Mouse (Mus musculus) lung, adult 18-20 months (tissue): ENCODE results near the gene Rbp4.

Experiments
- DNase-seq, 2 experiments: peaks; one replicate each; pipeline ENCODE4 v3.0.0; 2022; ENCODE audit warnings: mixed read lengths in 2 of 2

The Rbp4 gene

GRCm38 (mm10) chr19:38125219-38125610 is at the start of gene Rbp4:
TSS of gene Rbp4 (minus strand) at chr19:38125281.
- peak in 1 of 2 experiments; percentile 17 for DNase-seq

GRCm38 (mm10) chr19:38164633-38165032 is 39.6 kb upstream of the Rbp4 start:
- no peak for DNase-seq

GRCm38 (mm10) chr19:38161648-38162354 is 36.7 kb upstream of the Rbp4 start:
- DNase-seq, result no peak

- DNase-seq, result no peak
Measured at GRCm38 (mm10) chr19:38156243-38156642, 31.2 kb upstream of the Rbp4 start.

GRCm38 (mm10) chr19:38143540-38144271 is 18.6 kb upstream of the Rbp4 start:
- DNase-seq, result no peak

- no peak for DNase-seq
Measured at GRCm38 (mm10) chr19:38134806-38135205, 9.7 kb upstream of the Rbp4 start.

- no peak for DNase-seq
Measured at GRCm38 (mm10) chr19:38133986-38134385, 8.9 kb upstream of the Rbp4 start.

- no peak for DNase-seq
Measured at GRCm38 (mm10) chr19:38132481-38132880, 7.4 kb upstream of the Rbp4 start, which contains the start of gene Pde6c. TSS of gene Pde6c (plus strand) at chr19:38132781.

GRCm38 (mm10) chr19:38126656-38127055 is 1.6 kb upstream of the Rbp4 start:
- no peak for DNase-seq

- peak; percentile 27 to 34 for DNase-seq
Measured at GRCm38 (mm10) chr19:38124401-38125218, 471 bp downstream of the Rbp4 start.

GRCm38 (mm10) chr19:38123921-38124320 is 1.2 kb downstream of the Rbp4 start:
- no peak for DNase-seq

- DNase-seq, result no peak
Measured at GRCm38 (mm10) chr19:38120123-38120760, 4.8 kb downstream of the Rbp4 start.

- DNase-seq, result no peak
Measured at GRCm38 (mm10) chr19:38114834-38115491, 10.1 kb downstream of the Rbp4 start.

GRCm38 (mm10) chr19:38112575-38112974 is 12.5 kb downstream of the Rbp4 start:
- DNase-seq, result no peak

GRCm38 (mm10) chr19:38111056-38111455 is 14.0 kb downstream of the Rbp4 start:
- no peak for DNase-seq

- no peak for DNase-seq
Measured at GRCm38 (mm10) chr19:38109506-38110242, 15.4 kb downstream of the Rbp4 start.

- no peak for DNase-seq
Measured at GRCm38 (mm10) chr19:38107871-38108270, 17.2 kb downstream of the Rbp4 start.

GRCm38 (mm10) chr19:38096858-38097758 is 28.0 kb downstream of the Rbp4 start, which contains the start of gene Ffar4:
TSS of gene Ffar4 (plus strand) at chr19:38097071.
- peak; percentile 85 for DNase-seq

GRCm38 (mm10) chr19:38096231-38096630 is 28.9 kb downstream of the Rbp4 start:
- DNase-seq, result peak; percentile 50 to 75

- DNase-seq, result peak; percentile 18 to 42
Measured at GRCm38 (mm10) chr19:38091512-38091985, 33.5 kb downstream of the Rbp4 start.
